Mouse (Mus musculus) cerebellum, adult 11-12 months (tissue): ENCODE results near the gene Olfr589.
"Not testable (repeated sequence)": the region's sequence is repeated elsewhere in the genome, so short reads cannot be mapped to it uniquely, and the experiment has no call there.

ENCODE experiments used
- DNase-seq: peaks from one replicate; pipeline ENCODE4 v3.0.0; 2022

The Olfr589 gene

DNA sequence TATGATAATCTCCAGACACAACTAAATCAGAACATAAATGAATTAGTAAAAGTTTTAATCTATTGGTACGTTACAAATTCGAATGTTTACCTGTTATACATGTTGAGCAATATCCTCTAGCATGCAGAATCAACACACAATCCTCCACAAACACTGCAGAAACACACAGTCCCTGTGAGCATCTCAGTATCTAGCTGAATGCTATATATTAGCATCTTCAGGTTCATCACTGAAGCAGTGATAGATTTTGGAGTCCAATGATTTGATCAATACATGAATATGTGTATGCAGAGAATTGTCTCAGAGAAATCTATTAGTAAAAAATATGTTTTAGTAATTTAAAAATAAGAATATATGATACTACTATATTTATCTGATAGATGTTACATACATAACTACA, at the start of gene Olfr589:
TSS of gene Olfr589 (minus strand) at position 101 of the 400 bp plus-strand sequence.
- no peak for DNase-seq

- DNase-seq, result not testable (repeated sequence)
Observed at GRCm38 (mm10) chr7:103184503-103184902, 28.3 kb upstream of the Olfr589 start, which contains the start of gene Olfr592. Olfr592 (plus strand) TSS chr7:103184803.

GRCm38 (mm10) chr7:103178240-103178639, 22.1 kb upstream of the Olfr589 start, which contains the start of gene Olfr591:
Olfr591 (minus strand) TSS chr7:103178340.
- DNase-seq, result no peak

DNA sequence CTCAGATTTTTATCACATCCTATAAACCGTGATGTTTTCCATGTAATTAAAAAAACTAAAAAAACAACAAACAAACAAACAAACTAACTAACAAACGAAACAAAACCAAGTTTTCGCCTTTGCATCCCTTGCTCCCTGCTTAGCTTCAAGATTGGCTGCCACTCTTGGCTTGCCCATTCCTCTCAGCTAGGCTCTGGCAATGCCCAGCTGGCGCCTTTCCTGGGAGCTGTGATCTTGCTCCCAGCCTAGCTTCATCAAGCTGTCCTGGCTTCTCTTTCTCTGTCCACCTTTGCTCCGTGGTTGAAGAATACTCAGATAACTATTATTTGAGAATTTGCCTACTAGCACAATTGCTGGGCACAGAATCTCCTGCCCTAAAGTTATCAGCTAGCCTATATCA, 13.5 kb upstream of the Olfr589 start:
- DNase-seq, result no peak

DNA sequence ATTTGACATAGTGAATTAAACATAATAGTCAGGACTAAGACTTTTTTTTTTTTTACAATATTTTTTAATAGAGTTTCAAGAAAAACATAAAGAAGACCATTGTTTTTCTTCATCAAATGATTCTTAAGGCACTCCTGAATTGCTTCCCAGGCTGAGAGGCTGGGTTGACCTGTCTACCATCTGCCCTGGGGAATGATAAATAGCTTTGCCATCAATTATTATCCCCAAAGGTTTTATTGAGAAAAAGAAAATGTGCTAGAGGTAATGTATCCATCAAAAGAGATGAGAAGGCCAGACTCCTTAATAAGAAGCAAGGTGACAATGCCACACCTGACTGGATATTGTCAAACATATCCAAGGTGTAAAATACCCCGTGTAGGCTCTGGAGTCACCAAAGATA, 15.6 kb downstream of the Olfr589 start, which contains the start of gene Olfr588-ps1:
TSS of gene Olfr588-ps1 (plus strand) at position 301 of the 400 bp plus-strand sequence.
- DNase-seq, result no peak

DNA sequence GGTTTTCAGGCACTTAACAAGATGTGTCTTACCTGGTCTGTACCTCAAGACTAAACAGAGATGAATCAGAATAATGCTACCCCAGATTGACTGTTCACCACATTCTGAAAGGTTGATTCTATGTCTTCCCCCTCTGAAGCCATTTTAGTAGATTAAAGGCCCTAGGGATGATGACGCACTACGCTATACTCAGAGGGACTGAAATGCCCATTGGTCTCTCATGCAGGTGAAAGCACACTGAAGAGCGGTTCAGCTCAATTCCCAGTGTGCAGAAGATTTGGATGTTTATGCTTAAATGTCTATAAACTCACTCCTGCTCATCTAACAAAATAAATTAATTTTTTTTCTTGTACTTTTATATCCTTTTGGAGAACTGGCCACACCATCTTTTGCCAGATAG, 30.6 kb downstream of the Olfr589 start, which contains the start of gene Olfr586:
TSS of gene Olfr586 (minus strand) at position 101 of the 400 bp plus-strand sequence.
- DNase-seq, result no peak

GRCm38 (mm10) chr7:103119406-103119805, 36.8 kb downstream of the Olfr589 start:
- DNase-seq, result no peak
